Mouse (Mus musculus): ENCODE measurements around the gene Olfr1130. TPM values are rescaled to one million over a fixed set of nuclear protein-coding genes. Genes with fewer than 3 reads are reported as not detected.
"Not testable (repeated sequence)": the region's sequence is repeated elsewhere in the genome, so short reads cannot be mapped to it uniquely, and the experiment has no call there.

The Olfr1130 gene
- polyA plus RNA-seq (2015; fragmentation: Nextera tagmentation; extraction: Ambion mirVana), result not detected in 2 replicates

DNA sequence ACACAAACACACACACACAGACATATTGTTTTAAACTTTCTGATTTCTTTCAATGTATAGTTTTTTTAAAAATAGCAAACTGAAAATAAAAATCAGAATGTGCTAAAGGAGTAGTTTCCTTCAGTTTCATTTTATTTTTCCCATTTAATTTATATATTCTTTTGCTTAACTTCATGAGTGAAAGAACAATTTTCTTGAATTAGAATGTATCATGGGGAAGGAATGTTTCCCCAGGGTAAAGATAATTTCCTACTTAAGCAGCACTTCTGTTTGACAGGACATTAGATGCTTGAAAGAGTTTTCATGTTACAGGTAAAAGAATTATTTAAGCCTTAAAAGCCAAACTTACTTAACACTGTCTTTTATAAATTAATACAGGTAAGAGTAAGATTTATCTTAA, at the start of gene Olfr1130:
Olfr1130 (plus strand) TSS at position 301 of the 400 bp plus-strand sequence.
- not testable (repeated sequence) for H3K9ac ChIP-seq; H3K27me3 ChIP-seq (replicated peaks); H3K4me3 ChIP-seq; H3K27ac ChIP-seq; ATAC-seq (replicated peaks); H3K4me2 ChIP-seq; H3K36me3 ChIP-seq (replicated peaks); H3K9me3 ChIP-seq; H3K4me1 ChIP-seq

DNA sequence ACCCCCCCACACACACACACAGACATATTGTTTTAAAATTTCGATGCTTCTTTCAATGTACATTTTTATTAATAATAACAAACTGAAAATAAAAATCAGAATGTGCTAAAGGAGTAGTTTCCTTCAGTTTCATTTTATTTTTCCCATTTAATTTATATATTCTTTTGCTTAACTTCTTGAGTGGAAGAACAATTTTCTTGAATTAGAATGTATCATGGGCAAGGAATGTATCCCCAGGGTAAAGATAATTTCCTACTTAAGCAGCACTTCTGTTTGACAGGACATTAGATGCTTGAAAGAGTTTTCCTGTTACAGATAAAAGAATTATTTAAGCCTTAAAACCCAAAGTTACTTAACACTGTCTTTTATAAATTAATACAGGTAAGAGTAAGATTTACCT, 32.4 kb upstream of the Olfr1130 start, which contains the start of gene Olfr1129:
Olfr1129 (plus strand) TSS at position 301 of the 400 bp plus-strand sequence.
- H3K9ac ChIP-seq; H3K4me1 ChIP-seq; H3K9me3 ChIP-seq; ATAC-seq (replicated peaks); H3K27me3 ChIP-seq (replicated peaks); H3K4me3 ChIP-seq; H3K4me2 ChIP-seq; H3K27ac ChIP-seq; H3K36me3 ChIP-seq (replicated peaks): not testable (repeated sequence)
- WGBS, result 80% methylated on average over 1 of the region's 1 CpGs

DNA sequence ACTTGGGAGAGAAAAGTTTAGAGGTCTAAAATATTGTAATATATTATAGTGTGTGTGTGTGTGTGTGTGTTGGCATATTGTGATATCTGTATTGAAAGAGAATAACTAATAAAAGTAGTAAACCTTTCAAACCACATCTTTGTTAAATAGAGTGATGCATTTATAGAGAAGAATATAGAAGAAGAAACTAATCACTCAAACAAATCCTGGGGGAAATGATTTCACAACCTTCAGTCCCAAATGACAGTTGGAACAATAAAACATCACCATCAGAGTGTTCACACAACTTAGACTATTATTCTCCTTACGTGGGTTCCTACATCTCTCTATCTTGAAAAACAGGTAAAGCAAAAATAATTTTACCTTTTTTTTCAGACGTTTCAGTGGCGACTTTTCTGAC, 20.8 kb downstream of the Olfr1130 start, which contains the start of gene Olfr1131:
Olfr1131 (plus strand) TSS at position 301 of the 400 bp plus-strand sequence.
- H3K4me2 ChIP-seq, result no peak within 1 kb of the TSS
- H3K9me3 ChIP-seq, result no peaks in the 10 kb centered on the region
- no peaks in the 10 kb centered on the region for H3K4me1 ChIP-seq
- no peak for ATAC-seq (replicated peaks)
- WGBS, result 65% methylated on average over 3 of the region's 3 CpGs
- no peaks in the 10 kb centered on the region for H3K36me3 ChIP-seq (replicated peaks)
- no peak within 1 kb of the TSS for H3K27ac ChIP-seq
- H3K27me3 ChIP-seq (replicated peaks), result no peaks in the 10 kb centered on the region
- H3K4me3 ChIP-seq, result no peak within 1 kb of the TSS
- H3K9ac ChIP-seq, result no peak within 1 kb of the TSS

DNA sequence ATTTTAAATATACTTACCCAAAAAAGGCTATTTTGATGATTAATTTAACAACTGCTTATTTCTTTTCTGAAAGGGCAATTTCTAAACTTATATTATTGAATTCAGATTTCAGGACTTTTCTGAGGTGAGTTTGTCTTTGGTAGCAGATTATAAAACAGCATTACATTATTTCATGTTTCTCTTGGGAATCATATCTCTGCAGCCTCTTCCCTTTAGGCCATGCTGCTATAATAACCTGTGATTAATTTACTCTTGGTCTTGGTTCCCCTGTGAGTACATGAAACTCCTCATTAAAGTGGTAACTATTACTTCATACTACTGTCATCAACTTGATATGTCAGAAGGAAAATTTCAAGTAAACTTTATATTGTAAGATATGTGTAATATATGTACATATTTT, 31.4 kb downstream of the Olfr1130 start, which contains the start of gene Olfr1132:
Olfr1132 (minus strand) TSS at position 101 of the 400 bp plus-strand sequence.
- Histone ChIP-seq H3K4me3 (no peak within 1 kb of the TSS), H3K4me1 (no peaks in the 10 kb centered on the region), H3K27me3 (replicated peaks) (no peaks in the 10 kb centered on the region), H3K36me3 (replicated peaks) (no peaks in the 10 kb centered on the region), H3K4me2 (no peak within 1 kb of the TSS), H3K9ac (no peak within 1 kb of the TSS), H3K27ac (no peak within 1 kb of the TSS), H3K9me3 (no peaks in the 10 kb centered on the region)
- ATAC-seq (replicated peaks), result no peak

DNA sequence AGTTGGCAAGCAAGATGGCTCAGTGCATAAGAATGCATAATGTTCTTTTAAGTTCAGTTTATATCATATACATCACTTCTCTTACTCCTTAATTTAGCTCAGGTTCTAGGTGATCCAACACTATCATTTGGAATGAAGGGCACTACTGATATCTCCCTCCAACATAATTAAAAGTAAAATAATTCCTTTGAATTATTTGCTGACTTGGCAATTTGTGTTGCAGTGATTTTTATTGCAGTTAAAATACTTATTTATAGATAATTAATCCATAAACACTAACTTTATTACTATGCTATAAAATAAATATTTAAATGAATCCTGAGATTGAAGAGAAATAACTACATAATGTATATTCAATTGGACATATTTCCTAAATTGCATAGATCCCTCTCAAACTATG, 36.4 kb downstream of the Olfr1130 start:
- H3K27ac ChIP-seq, result no peak overlapping the region
- H3K4me2 ChIP-seq, result no peak overlapping the region
- no peaks in the 10 kb centered on the region for H3K27me3 ChIP-seq (replicated peaks)
- H3K36me3 ChIP-seq (replicated peaks), result no peaks in the 10 kb centered on the region
- no peak overlapping the region for H3K9ac ChIP-seq
- H3K9me3 ChIP-seq, result no peaks in the 10 kb centered on the region
- no peaks in the 10 kb centered on the region for H3K4me1 ChIP-seq
- ATAC-seq (replicated peaks), result no peak
- H3K4me3 ChIP-seq, result no peak overlapping the region

DNA sequence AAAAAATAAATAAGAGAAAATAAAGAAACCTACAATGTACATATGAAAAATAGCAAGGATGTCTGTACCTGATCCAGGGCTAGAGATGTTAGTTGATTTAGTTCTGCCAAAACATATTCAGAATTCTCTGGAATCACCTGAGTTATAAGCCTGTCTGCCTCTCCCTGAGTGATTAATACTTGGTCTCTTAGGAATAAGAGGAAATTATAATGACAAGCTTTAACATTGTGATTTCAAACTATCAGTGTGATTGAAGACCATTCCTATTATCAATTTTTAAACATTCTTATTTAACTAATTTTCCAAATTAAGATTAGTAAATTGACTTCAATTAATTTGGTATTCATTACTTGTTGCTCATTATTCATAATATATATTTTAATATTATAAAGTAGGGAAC, 41.3 kb downstream of the Olfr1130 start, which contains the start of gene Olfr1133:
Olfr1133 (minus strand) TSS at position 101 of the 400 bp plus-strand sequence.
- H3K27me3 ChIP-seq (replicated peaks), result no peaks in the 10 kb centered on the region
- no peak within 1 kb of the TSS for H3K9ac ChIP-seq
- no peaks in the 10 kb centered on the region for H3K4me1 ChIP-seq
- no peaks in the 10 kb centered on the region for H3K9me3 ChIP-seq
- no peak for ATAC-seq (replicated peaks)
- no peak within 1 kb of the TSS for H3K4me2 ChIP-seq
- H3K4me3 ChIP-seq, result no peak within 1 kb of the TSS
- H3K36me3 ChIP-seq (replicated peaks), result no peaks in the 10 kb centered on the region
- H3K27ac ChIP-seq, result no peak within 1 kb of the TSS

DNA sequence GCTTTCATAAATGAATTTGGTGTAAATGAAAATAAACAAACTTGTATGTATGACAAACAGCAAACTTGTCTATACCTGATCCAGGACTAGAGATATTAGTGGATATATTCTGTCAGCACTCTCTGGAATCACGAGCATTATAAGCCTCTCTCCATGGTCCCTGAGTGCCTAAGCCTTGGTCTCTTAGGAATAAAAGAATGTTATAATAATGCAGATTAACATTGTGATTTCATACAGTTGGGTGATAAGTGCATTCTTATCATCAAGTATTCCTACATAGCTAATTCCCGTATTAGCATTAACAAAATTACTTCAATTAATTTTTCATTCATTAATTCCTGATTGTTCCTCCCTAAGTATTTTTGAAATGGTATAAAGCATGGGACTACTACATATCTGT, 52.3 kb downstream of the Olfr1130 start, which contains the start of gene Olfr1134:
Olfr1134 (minus strand) TSS at position 101 of the 400 bp plus-strand sequence.
- no peak within 1 kb of the TSS for H3K4me3 ChIP-seq
- no peak within 1 kb of the TSS for H3K9ac ChIP-seq
- no peaks in the 10 kb centered on the region for H3K27me3 ChIP-seq (replicated peaks)
- H3K4me1 ChIP-seq, result no peaks in the 10 kb centered on the region
- no peak within 1 kb of the TSS for H3K4me2 ChIP-seq
- H3K9me3 ChIP-seq, result no peaks in the 10 kb centered on the region
- 76% methylated on average over 2 of the region's 2 CpGs for WGBS
- H3K27ac ChIP-seq, result no peak within 1 kb of the TSS
- no peak for ATAC-seq (replicated peaks)
- no peaks in the 10 kb centered on the region for H3K36me3 ChIP-seq (replicated peaks)

Other genes starting within 250 kb of the Olfr1130 start
- gene Olfr1121, start 236.3 kb upstream of the Olfr1130 start, polyA plus RNA-seq (2015; fragmentation: Nextera tagmentation; extraction: Ambion mirVana), result not detected in 2 replicates
- not detected in 2 replicates for gene Olfr1122, start 220.4 kb upstream of the Olfr1130 start, polyA plus RNA-seq (2015; fragmentation: Nextera tagmentation; extraction: Ambion mirVana)
- gene Olfr1123, start 189.6 kb upstream of the Olfr1130 start, polyA plus RNA-seq (2015; fragmentation: Nextera tagmentation; extraction: Ambion mirVana), result not detected in 2 replicates
- not detected in 2 replicates for gene Olfr1124, start 175.9 kb upstream of the Olfr1130 start, polyA plus RNA-seq (2015; fragmentation: Nextera tagmentation; extraction: Ambion mirVana)
- gene Olfr1126, start 152.2 kb upstream of the Olfr1130 start, polyA plus RNA-seq (2015; fragmentation: Nextera tagmentation; extraction: Ambion mirVana), result not detected in 2 replicates
- not detected in 2 replicates for gene Pramel7, start 109.1 kb upstream of the Olfr1130 start, polyA plus RNA-seq (2015; fragmentation: Nextera tagmentation; extraction: Ambion mirVana)
- not detected in 2 replicates for gene Pramel6, start 99.6 kb upstream of the Olfr1130 start, polyA plus RNA-seq (2015; fragmentation: Nextera tagmentation; extraction: Ambion mirVana)
- not detected in 2 replicates for gene Olfr153, start 74.4 kb upstream of the Olfr1130 start, polyA plus RNA-seq (2015; fragmentation: Nextera tagmentation; extraction: Ambion mirVana)
- gene Olfr1128, start 60.7 kb upstream of the Olfr1130 start, polyA plus RNA-seq (2015; fragmentation: Nextera tagmentation; extraction: Ambion mirVana), result not detected in 2 replicates
- gene Olfr1129, start 32.3 kb upstream of the Olfr1130 start, polyA plus RNA-seq (2015; fragmentation: Nextera tagmentation; extraction: Ambion mirVana), result not detected in 2 replicates
- gene Olfr1131, start 20.9 kb downstream of the Olfr1130 start, polyA plus RNA-seq (2015; fragmentation: Nextera tagmentation; extraction: Ambion mirVana), result not detected in 2 replicates
- gene Olfr1132, start 31.3 kb downstream of the Olfr1130 start, polyA plus RNA-seq (2015; fragmentation: Nextera tagmentation; extraction: Ambion mirVana), result not detected in 2 replicates
- gene Olfr1133, start 41.2 kb downstream of the Olfr1130 start, polyA plus RNA-seq (2015; fragmentation: Nextera tagmentation; extraction: Ambion mirVana), result not detected in 2 replicates
- not detected in 2 replicates for gene Olfr1134, start 52.2 kb downstream of the Olfr1130 start, polyA plus RNA-seq (2015; fragmentation: Nextera tagmentation; extraction: Ambion mirVana)
- not detected in 2 replicates for gene Olfr1135, start 67.5 kb downstream of the Olfr1130 start, polyA plus RNA-seq (2015; fragmentation: Nextera tagmentation; extraction: Ambion mirVana)
- gene Olfr1136, start 87.7 kb downstream of the Olfr1130 start, polyA plus RNA-seq (2015; fragmentation: Nextera tagmentation; extraction: Ambion mirVana), result not detected in 2 replicates
- not detected in 2 replicates for gene Olfr1137, start 107.0 kb downstream of the Olfr1130 start, polyA plus RNA-seq (2015; fragmentation: Nextera tagmentation; extraction: Ambion mirVana)
- not detected in 2 replicates for gene Olfr1138, start 133.8 kb downstream of the Olfr1130 start, polyA plus RNA-seq (2015; fragmentation: Nextera tagmentation; extraction: Ambion mirVana)
- not detected in 2 replicates for gene Olfr1140, start 137.5 kb downstream of the Olfr1130 start, polyA plus RNA-seq (2015; fragmentation: Nextera tagmentation; extraction: Ambion mirVana)
- gene Olfr1141, start 147.8 kb downstream of the Olfr1130 start, polyA plus RNA-seq (2015; fragmentation: Nextera tagmentation; extraction: Ambion mirVana), result not detected in 2 replicates
- not detected in 2 replicates for gene Olfr152, start 173.3 kb downstream of the Olfr1130 start, polyA plus RNA-seq (2015; fragmentation: Nextera tagmentation; extraction: Ambion mirVana)
- not detected in 2 replicates for gene Olfr1143, start 194.4 kb downstream of the Olfr1130 start, polyA plus RNA-seq (2015; fragmentation: Nextera tagmentation; extraction: Ambion mirVana)
- gene Olfr1145, start 203.6 kb downstream of the Olfr1130 start, polyA plus RNA-seq (2015; fragmentation: Nextera tagmentation; extraction: Ambion mirVana), result not detected in 2 replicates
- gene Olfr1148, start 224.3 kb downstream of the Olfr1130 start, polyA plus RNA-seq (2015; fragmentation: Nextera tagmentation; extraction: Ambion mirVana), result not detected in 2 replicates
- not detected in 2 replicates for gene Olfr1150-ps1, start 237.8 kb downstream of the Olfr1130 start, polyA plus RNA-seq (2015; fragmentation: Nextera tagmentation; extraction: Ambion mirVana)
- not detected in 2 replicates for gene Olfr1151, start 249.7 kb downstream of the Olfr1130 start, polyA plus RNA-seq (2015; fragmentation: Nextera tagmentation; extraction: Ambion mirVana)

All from midbrain, embryonic 15.5 days (tissue).